Mouse (Mus musculus): ENCODE data around the gene Ms4a18. TPM values are rescaled to one million over a fixed set of nuclear protein-coding genes. Genes with fewer than 3 reads are reported as not detected.

The Ms4a18 gene
- total RNA-seq, 2 experiments from 2014 or later: not detected

DNA sequence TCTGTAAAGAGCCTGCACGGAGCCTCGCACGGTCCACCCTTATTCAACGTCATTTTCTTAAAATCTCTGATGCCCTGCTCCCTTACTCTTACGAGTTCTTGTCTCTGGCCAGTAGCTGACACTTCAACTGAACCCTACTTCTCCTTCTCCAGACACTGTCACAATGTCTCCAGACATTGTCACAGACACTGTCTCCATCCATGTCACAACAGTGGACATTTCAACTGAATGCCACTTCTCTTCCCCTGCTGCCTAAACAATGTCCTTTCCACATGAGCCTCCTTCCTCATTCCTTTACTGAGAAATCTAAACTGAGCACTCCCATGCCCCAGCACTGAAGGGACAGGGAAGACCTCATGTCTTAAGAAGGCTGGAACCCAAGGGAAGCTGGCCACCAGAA, 70.6 kb downstream of the Ms4a18 start:
- no peak for ATAC-seq (replicated peaks; ENCODE audit: low FRiP score, poor library complexity, severe bottlenecking)

Other genes with a start within 250 kb of the Ms4a18 start
- 1.8 and 2.9 TPM in 2 replicates for gene Cd6, start 188.0 kb downstream of the Ms4a18 start, total RNA-seq (2015; ENCODE audit: low replicate concordance)
- gene Cd6, start 188.0 kb downstream of the Ms4a18 start, total RNA-seq (2017; ENCODE audit: low replicate concordance): 1.3 and 2.3 TPM in 2 replicates
- gene Slc15a3, start 178.3 kb downstream of the Ms4a18 start, total RNA-seq (2015; ENCODE audit: low replicate concordance): 1.8 and 3.8 TPM in 2 replicates
- 2.4 TPM in 1 of 2 replicates, not detected in the other for gene Slc15a3, start 178.3 kb downstream of the Ms4a18 start, total RNA-seq (2017; ENCODE audit: low replicate concordance)
- gene Tmem132a, start 148.1 kb downstream of the Ms4a18 start, total RNA-seq (2015; ENCODE audit: low replicate concordance): not detected in 2 replicates
- gene Tmem132a, start 148.1 kb downstream of the Ms4a18 start, total RNA-seq (2017; ENCODE audit: low replicate concordance): not detected in 2 replicates
- gene Tmem109, start 136.0 kb downstream of the Ms4a18 start, total RNA-seq (2015; ENCODE audit: low replicate concordance): 4.7 and 9.6 TPM in 2 replicates
- gene Tmem109, start 136.0 kb downstream of the Ms4a18 start, total RNA-seq (2017; ENCODE audit: low replicate concordance): 4.4 and 14.0 TPM in 2 replicates
- 18.4 and 19.5 TPM in 2 replicates for gene Prpf19, start 122.8 kb downstream of the Ms4a18 start, total RNA-seq (2015; ENCODE audit: low replicate concordance)
- gene Prpf19, start 122.8 kb downstream of the Ms4a18 start, total RNA-seq (2017; ENCODE audit: low replicate concordance): 17.7 and 21.6 TPM in 2 replicates
- gene Zp1, start 97.4 kb downstream of the Ms4a18 start, total RNA-seq (2015; ENCODE audit: low replicate concordance): not detected in 2 replicates
- not detected in 2 replicates for gene Zp1, start 97.4 kb downstream of the Ms4a18 start, total RNA-seq (2017; ENCODE audit: low replicate concordance)
- not detected in 2 replicates for gene Ptgdr2, start 80.9 kb downstream of the Ms4a18 start, total RNA-seq (2015; ENCODE audit: low replicate concordance)
- gene Ptgdr2, start 80.9 kb downstream of the Ms4a18 start, total RNA-seq (2017; ENCODE audit: low replicate concordance): not detected in 2 replicates
- 2.5 and 6.3 TPM in 2 replicates for gene Ccdc86, start 68.8 kb downstream of the Ms4a18 start, total RNA-seq (2015; ENCODE audit: low replicate concordance)
- gene Ccdc86, start 68.8 kb downstream of the Ms4a18 start, total RNA-seq (2017; ENCODE audit: low replicate concordance): 1.9 and 3.9 TPM in 2 replicates
- gene Ms4a10, start 43.4 kb downstream of the Ms4a18 start, total RNA-seq (2015; ENCODE audit: low replicate concordance): not detected in 2 replicates
- not detected in 2 replicates for gene Ms4a10, start 43.4 kb downstream of the Ms4a18 start, total RNA-seq (2017; ENCODE audit: low replicate concordance)
- not detected in 2 replicates for gene Ms4a15, start 24.8 kb downstream of the Ms4a18 start, total RNA-seq (2015; ENCODE audit: low replicate concordance)
- not detected in 2 replicates for gene Ms4a15, start 24.8 kb downstream of the Ms4a18 start, total RNA-seq (2017; ENCODE audit: low replicate concordance)
- gene Ms4a8a, start 63.1 kb upstream of the Ms4a18 start, total RNA-seq (2015; ENCODE audit: low replicate concordance): 1.4 and 3.4 TPM in 2 replicates
- not detected in 2 replicates for gene Ms4a8a, start 63.1 kb upstream of the Ms4a18 start, total RNA-seq (2017; ENCODE audit: low replicate concordance)
- not detected in 2 replicates for gene 1700017D01Rik, start 112.8 kb upstream of the Ms4a18 start, total RNA-seq (2015; ENCODE audit: low replicate concordance)
- not detected in 2 replicates for gene 1700017D01Rik, start 112.8 kb upstream of the Ms4a18 start, total RNA-seq (2017; ENCODE audit: low replicate concordance)
- gene 1700025F22Rik, start 147.3 kb upstream of the Ms4a18 start, total RNA-seq (2015; ENCODE audit: low replicate concordance): not detected in 2 replicates
- not detected in 2 replicates for gene 1700025F22Rik, start 147.3 kb upstream of the Ms4a18 start, total RNA-seq (2017; ENCODE audit: low replicate concordance)
- gene Ms4a13, start 178.7 kb upstream of the Ms4a18 start, total RNA-seq (2015; ENCODE audit: low replicate concordance): not detected in 2 replicates
- gene Ms4a13, start 178.7 kb upstream of the Ms4a18 start, total RNA-seq (2017; ENCODE audit: low replicate concordance): not detected in 2 replicates
- not detected in 2 replicates for gene Ms4a12, start 214.4 kb upstream of the Ms4a18 start, total RNA-seq (2015; ENCODE audit: low replicate concordance)
- gene Ms4a12, start 214.4 kb upstream of the Ms4a18 start, total RNA-seq (2017; ENCODE audit: low replicate concordance): not detected in 2 replicates
- gene Ms4a1, start 248.2 kb upstream of the Ms4a18 start, total RNA-seq (2015; ENCODE audit: low replicate concordance): 19.8 and 24.3 TPM in 2 replicates
- gene Ms4a1, start 248.2 kb upstream of the Ms4a18 start, total RNA-seq (2017; ENCODE audit: low replicate concordance): 12.8 and 13.2 TPM in 2 replicates